ENCODE assay signal across 19 mouse cellular contexts in the genomic region with DNA sequence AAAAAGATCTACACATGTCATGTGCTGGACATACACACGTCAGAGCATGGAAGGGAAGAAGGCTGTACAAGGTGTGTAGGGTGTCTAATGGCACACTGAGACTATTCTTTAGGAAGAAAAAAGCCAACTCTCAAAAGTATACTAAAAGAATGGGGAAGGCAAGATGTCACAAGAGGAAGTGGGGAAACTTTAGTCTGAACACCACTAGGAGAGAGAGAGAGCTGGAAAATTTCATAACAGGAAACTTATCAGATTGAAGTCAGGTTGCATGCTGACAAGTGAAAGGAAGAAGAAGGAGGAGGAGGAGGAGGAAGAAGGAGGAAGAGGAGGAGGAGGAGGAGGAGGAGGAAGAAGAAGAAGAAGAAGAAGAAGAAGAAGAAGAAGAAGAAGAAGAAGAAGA. TPM values are rescaled to one million over a fixed set of nuclear protein-coding genes. Genes with fewer than 3 reads are reported as not detected.
DNase-seq lines count a peak whose midpoint lies in the region; ATAC-seq lines count a peak whose summit lies in the region.
"Had no signal": no experiment of that assay in that cellular context is flagged by ENCODE, and none has a peak within 500 bp of the region (broad histone marks: within the 10 kb centered on the region; RNA-seq: fewer than 3 reads in every experiment).

No protein-coding gene starts in this region.

- peak; percentile 75 for DNase-seq in 416B (ENCODE audit: low read depth)
- DNase-seq in MEL-GATA-1-ER (ENCODE audit: extremely low read depth, low read depth), result peak; percentile 4
- no peak for DNase-seq in spleen, postnatal 36 days (ENCODE audit: low spot score in 2 of 2)
- no peak for DNase-seq in lung, postnatal 4 days
- DNase-seq in gastrocnemius, adult 8-10 months (ENCODE audit: low spot score in 2 of 2), result no peak
- no peak for DNase-seq in right cerebral cortex, postnatal 25 days
- DNase-seq: adrenal gland, adult 2 months; adrenal gland, postnatal 10 days; adrenal gland, postnatal 25 days; cerebellum, adult 11-12 months; cerebellum, adult 8-10 months; cerebellum, adult 9-11 months; cerebellum, postnatal 14 days; cerebellum, postnatal 36 days; forebrain, postnatal 0 days had no signal

- peak; percentile 42; the same call in 1 of the 2 replicates for ATAC-seq in common myeloid progenitor, adult 5-6 weeks (replicated peaks; ENCODE audit: low read depth, poor library complexity, severe bottlenecking)
- ATAC-seq in megakaryocyte, adult 5-6 weeks (ENCODE audit: poor library complexity, severe bottlenecking), result peak; percentile 60
- ATAC-seq: forebrain, embryonic 13.5 days; forebrain, embryonic 15.5 days; forebrain, postnatal 0 days had no signal

RNA-seq across cellular contexts. Expression of a gene that starts 52.3 kb away (rescaled TPM):
- total RNA-seq in common myeloid progenitor, adult 5-6 weeks (2017), result 34.9 and 42.9 TPM in 2 replicates
- 53.9 and 59.3 TPM in 2 replicates for total RNA-seq in megakaryocyte, adult 5-6 weeks (2015)
- 31.9 and 38.2 TPM in 2 replicates for total RNA-seq in megakaryocyte, adult 5-6 weeks (2017)
- total RNA-seq in gastrocnemius, adult 8-10 months (2022), result 10 to 100 TPM in 1 of 4 experiments, 1 to 10 TPM in 3; 8.4 to 10.2 (median 8.6) TPM

Comparison
In these comparisons a context has a peak if more than half of its experiments do, and no peak if none do; other contexts are left out.
1. DNase-seq: peak in 416B (single experiment) and MEL-GATA-1-ER (single experiment); none in spleen, postnatal 36 days (0 of 2), lung, postnatal 4 days (0 of 2), gastrocnemius, adult 8-10 months (0 of 2) and right cerebral cortex, postnatal 25 days (single experiment).